Mouse (Mus musculus) G1E (cell line): ENCODE results near the gene Ttll9.

Experiments used
- CTCF ChIP-seq: IDR thresholded peaks from 2 replicates; pipeline ENCODE4 v1.5.1; 2012; ENCODE audit warnings: low read depth, low read length, inconsistent platforms, mixed read lengths
- GATA1 ChIP-seq: IDR thresholded peaks from 2 replicates; pipeline ENCODE4 v1.6.1; 2012; ENCODE audit warnings: borderline replicate concordance, low read length, inconsistent platforms, mixed read lengths
- POLR2AphosphoS5 ChIP-seq: IDR thresholded peaks from 2 replicates; pipeline ENCODE4 v1.6.1; 2012; ENCODE audit warnings: low read depth, low read length, inconsistent platforms; ENCODE audit not compliant: insufficient replicate concordance

DNA sequence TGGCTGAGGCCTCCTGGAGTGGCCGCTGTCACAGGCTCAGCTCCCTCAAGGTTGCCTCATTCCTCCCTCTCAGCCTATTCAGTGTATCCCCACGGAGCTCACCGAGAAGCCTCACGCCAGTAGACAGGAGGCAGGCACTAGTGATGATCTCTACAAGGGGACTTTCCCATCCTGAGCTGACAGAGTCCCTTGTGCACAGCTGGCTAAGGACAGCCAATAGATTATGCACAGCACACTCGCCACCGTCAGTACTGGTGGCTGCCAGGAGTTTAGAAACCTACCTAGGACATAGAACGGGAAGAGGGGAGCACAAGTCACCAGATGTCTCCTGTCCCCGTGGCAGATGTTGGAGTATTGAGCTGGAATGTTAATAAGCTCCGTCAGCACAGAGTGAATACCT is 44.6 kb upstream of the Ttll9 start:
- no peak for TF ChIP-seq POLR2AphosphoS5
- no peak for TF ChIP-seq CTCF
- no peak for TF ChIP-seq GATA1
